ENCODE assay signal across 8 mouse cellular contexts in genomic region chr7:127801010-127801621, GRCm38 (mm10). TPM values are rescaled to one million over a fixed set of nuclear protein-coding genes. Genes with fewer than 3 reads are reported as not detected.
A peak's percentile ranks its signal among the peaks of the same experiment; 100 is the strongest.
DNase-seq lines count a peak whose midpoint lies in the region; ATAC-seq and TF ChIP-seq lines count a peak whose summit lies in the region.

No protein-coding gene starts in this region.

- H3K9me3 ChIP-seq in embryonic facial prominence, embryonic 13.5 days, result no peaks in the 10 kb centered on the region
- H3K9me3 ChIP-seq in limb, embryonic 12.5 days, result no peaks in the 10 kb centered on the region
- no peaks in the 10 kb centered on the region for H3K9me3 ChIP-seq in stomach, postnatal 0 days (ENCODE audit: control insufficient read depth, low read length)

- TF ChIP-seq EP300 in stomach, postnatal 0 days (optimal IDR thresholded peaks at IDR 0.05), result no peak

- no peak for DNase-seq in kidney, adult 2 months
- no peak for DNase-seq in kidney, adult 11 months
- peak; percentile 69 for DNase-seq in NIH3T3 (ENCODE audit: low read depth)
- DNase-seq in stomach, postnatal 0 days (ENCODE audit: low spot score), result peak; percentile 57
- DNase-seq in right cerebral cortex, postnatal 36 days (ENCODE audit: low spot score in 2 of 2), result no peak

- H3K4me2 ChIP-seq in embryonic facial prominence, embryonic 13.5 days, result peak overlapping the region; percentile 52
- peak overlapping the region; percentile 42; the same call in 1 of the 2 replicates for H3K4me2 ChIP-seq in limb, embryonic 12.5 days
- H3K4me2 ChIP-seq in stomach, postnatal 0 days (replicated peaks; ENCODE audit: low read depth), result peak overlapping the region; percentile 51

- no peak for ATAC-seq in embryonic facial prominence, embryonic 13.5 days (ENCODE audit: insufficient number of reproducible peaks, insufficient read depth, low FRiP score, low TSS enrichment, low read depth)
- ATAC-seq in limb, embryonic 12.5 days (ENCODE audit: insufficient number of reproducible peaks, insufficient read depth, low FRiP score, low TSS enrichment, low read depth), result no peak
- peak; percentile 43 for ATAC-seq in stomach, postnatal 0 days (ENCODE audit: low FRiP score, low TSS enrichment)
- ATAC-seq in activated CD4-positive, CD25-positive, alpha-beta regulatory T cell, adult 4 months, result no peak

- 0 out of 2 replicates have a peak, but pooled peaks have one; percentile 1 for TF ChIP-seq CTCF in kidney, adult 2 months (conservative IDR thresholded peaks at IDR 0.05; ENCODE audit: insufficient read depth, insufficient read length, low read depth, low read length)
- peak; percentile 18; the same call in 1 of the 2 replicates for TF ChIP-seq CTCF in stomach, postnatal 0 days (IDR thresholded peaks at IDR 0.05; ENCODE audit: low read depth)

- no peaks in the 10 kb centered on the region for H3K27me3 ChIP-seq in kidney, adult 2 months (replicated peaks; ENCODE audit: control insufficient read depth, insufficient read depth, low read length)
- no peaks in the 10 kb centered on the region for H3K27me3 ChIP-seq in embryonic facial prominence, embryonic 13.5 days
- no peaks in the 10 kb centered on the region for H3K27me3 ChIP-seq in limb, embryonic 12.5 days
- H3K27me3 ChIP-seq in stomach, postnatal 0 days (ENCODE audit: control insufficient read depth, insufficient read depth, low read length), result no peaks in the 10 kb centered on the region

- no peak overlapping the region for H3K27ac ChIP-seq in kidney, adult 2 months (ENCODE audit: insufficient read depth, low read depth, low read length)
- H3K27ac ChIP-seq in embryonic facial prominence, embryonic 13.5 days, result no peak overlapping the region
- no peak overlapping the region for H3K27ac ChIP-seq in limb, embryonic 12.5 days
- peak overlapping the region; percentile 77 for H3K27ac ChIP-seq in stomach, postnatal 0 days (replicated peaks)

- H3K4me1 ChIP-seq in kidney, adult 2 months (ENCODE audit: control insufficient read depth, insufficient read depth, low read length), result peaks cover 7% of the 10 kb centered on the region; the same call in 1 of the 2 replicates
- H3K4me1 ChIP-seq in embryonic facial prominence, embryonic 13.5 days, result peaks cover 12% of the 10 kb centered on the region; the same call in 1 of the 2 replicates
- peaks cover 9% of the 10 kb centered on the region; the same call in 1 of the 2 replicates for H3K4me1 ChIP-seq in limb, embryonic 12.5 days (replicated peaks)
- H3K4me1 ChIP-seq in stomach, postnatal 0 days (replicated peaks; ENCODE audit: control insufficient read depth, insufficient read depth), result peaks cover 3% of the 10 kb centered on the region

- TF ChIP-seq POLR2A in kidney, adult 2 months (IDR thresholded peaks at IDR 0.05; ENCODE audit: low read depth, low read length), result no peak

- H3K4me3 ChIP-seq in kidney, adult 2 months (ENCODE audit: insufficient read depth, low read depth, low read length), result peak overlapping the region; percentile 51; the same call in 1 of the 2 replicates
- peak overlapping the region; percentile 27 for H3K4me3 ChIP-seq in embryonic facial prominence, embryonic 13.5 days
- H3K4me3 ChIP-seq in limb, embryonic 12.5 days (replicated peaks), result peak overlapping the region; percentile 8; the same call in 1 of the 2 replicates
- peak overlapping the region; percentile 33; the same call in 1 of the 2 replicates for H3K4me3 ChIP-seq in stomach, postnatal 0 days (ENCODE audit: low read depth, low read length)

- 56% methylated on average over 8 of the region's 8 CpGs for WGBS in kidney, adult 2 months
- WGBS in embryonic facial prominence, embryonic 13.5 days, result 87% methylated on average over 8 of the region's 8 CpGs
- whole genome bisulfite sequencing in limb, embryonic 12.5 days, result 92% methylated on average over 8 of the region's 8 CpGs
- WGBS in stomach, postnatal 0 days, result 78% methylated on average over 8 of the region's 8 CpGs

- no peaks in the 10 kb centered on the region for H3K36me3 ChIP-seq in kidney, adult 2 months (ENCODE audit: control insufficient read depth, insufficient read depth, low read length)
- H3K36me3 ChIP-seq in embryonic facial prominence, embryonic 13.5 days, result peaks cover 78% of the 10 kb centered on the region
- H3K36me3 ChIP-seq in limb, embryonic 12.5 days, result peaks cover 85% of the 10 kb centered on the region
- H3K36me3 ChIP-seq in stomach, postnatal 0 days (ENCODE audit: control insufficient read depth, insufficient read depth, low read length), result peaks cover 14% of the 10 kb centered on the region

- peak overlapping the region; percentile 51; the same call in 1 of the 2 replicates for H3K9ac ChIP-seq in embryonic facial prominence, embryonic 13.5 days
- no peak overlapping the region for H3K9ac ChIP-seq in limb, embryonic 12.5 days (replicated peaks)
- H3K9ac ChIP-seq in stomach, postnatal 0 days (ENCODE audit: low read length), result peak overlapping the region; percentile 52; the same call in 1 of the 2 replicates

RNA-seq across cellular contexts. Expression of gene Hsd3b7, which starts 0.7 kb away (rescaled TPM):
- polyA plus RNA-seq in kidney, adult 2 months (2012; rRNA removed), result 45.0 and 49.3 TPM in 2 replicates
- 15.0 and 15.2 TPM in 2 replicates for polyA plus RNA-seq in embryonic facial prominence, embryonic 13.5 days (2015; fragmentation: Nextera tagmentation; extraction: Ambion mirVana)
- 9.5 and 9.8 TPM in 2 replicates for polyA plus RNA-seq in limb, embryonic 12.5 days (2016; fragmentation: Nextera tagmentation; extraction: Ambion mirVana)
- 31.7 and 32.3 TPM in 2 replicates for polyA plus RNA-seq in stomach, postnatal 0 days (2015; fragmentation: Nextera tagmentation; extraction: Ambion mirVana)
- 1 to 10 TPM; 5.2 to 5.7 TPM for polyA plus RNA-seq in activated CD4-positive, CD25-positive, alpha-beta regulatory T cell, adult 4 months (2017; shearing (Covaris generic))

RNA-seq across cellular contexts. Expression of gene Gm49388, which starts 15.7 kb away (rescaled TPM):
- polyA plus RNA-seq in kidney, adult 2 months (2012; rRNA removed), result not detected in 2 replicates
- polyA plus RNA-seq in embryonic facial prominence, embryonic 13.5 days (2015; fragmentation: Nextera tagmentation; extraction: Ambion mirVana), result not detected in 2 replicates
- not detected in 2 replicates for polyA plus RNA-seq in limb, embryonic 12.5 days (2016; fragmentation: Nextera tagmentation; extraction: Ambion mirVana)
- not detected in 2 replicates for polyA plus RNA-seq in stomach, postnatal 0 days (2015; fragmentation: Nextera tagmentation; extraction: Ambion mirVana)
- not detected for polyA plus RNA-seq in activated CD4-positive, CD25-positive, alpha-beta regulatory T cell, adult 4 months (2017; shearing (Covaris generic))

RNA-seq across cellular contexts. Expression of gene Stx4a, which starts 23.0 kb away (rescaled TPM):
- 60.7 and 66.5 TPM in 2 replicates for polyA plus RNA-seq in kidney, adult 2 months (2012; rRNA removed)
- 61.0 and 73.1 TPM in 2 replicates for polyA plus RNA-seq in embryonic facial prominence, embryonic 13.5 days (2015; fragmentation: Nextera tagmentation; extraction: Ambion mirVana)
- 31.8 and 41.5 TPM in 2 replicates for polyA plus RNA-seq in limb, embryonic 12.5 days (2016; fragmentation: Nextera tagmentation; extraction: Ambion mirVana)
- polyA plus RNA-seq in stomach, postnatal 0 days (2015; fragmentation: Nextera tagmentation; extraction: Ambion mirVana), result 28.4 and 28.8 TPM in 2 replicates
- 10 to 100 TPM; 49.3 to 54.6 TPM for polyA plus RNA-seq in activated CD4-positive, CD25-positive, alpha-beta regulatory T cell, adult 4 months (2017; shearing (Covaris generic))

RNA-seq across cellular contexts. Expression of gene Stx1b, which starts 23.2 kb away (rescaled TPM):
- 2.3 and 2.4 TPM in 2 replicates for polyA plus RNA-seq in kidney, adult 2 months (2012; rRNA removed)
- polyA plus RNA-seq in embryonic facial prominence, embryonic 13.5 days (2015; fragmentation: Nextera tagmentation; extraction: Ambion mirVana), result 7.4 and 8.7 TPM in 2 replicates
- 8.4 and 9.3 TPM in 2 replicates for polyA plus RNA-seq in limb, embryonic 12.5 days (2016; fragmentation: Nextera tagmentation; extraction: Ambion mirVana)
- 0.80 and 1.2 TPM in 2 replicates for polyA plus RNA-seq in stomach, postnatal 0 days (2015; fragmentation: Nextera tagmentation; extraction: Ambion mirVana)
- polyA plus RNA-seq in activated CD4-positive, CD25-positive, alpha-beta regulatory T cell, adult 4 months (2017; shearing (Covaris generic)), result under 1 TPM in 1 of 2 experiments, not detected in 1; 0.62 TPM

RNA-seq across cellular contexts. Expression of gene Setd1a, which starts 24.6 kb away (rescaled TPM):
- 8.8 and 10.9 TPM in 2 replicates for polyA plus RNA-seq in kidney, adult 2 months (2012; rRNA removed)
- 27.0 and 33.2 TPM in 2 replicates for polyA plus RNA-seq in embryonic facial prominence, embryonic 13.5 days (2015; fragmentation: Nextera tagmentation; extraction: Ambion mirVana)
- polyA plus RNA-seq in limb, embryonic 12.5 days (2016; fragmentation: Nextera tagmentation; extraction: Ambion mirVana), result 24.7 and 25.2 TPM in 2 replicates
- 6.9 and 8.0 TPM in 2 replicates for polyA plus RNA-seq in stomach, postnatal 0 days (2015; fragmentation: Nextera tagmentation; extraction: Ambion mirVana)
- polyA plus RNA-seq in activated CD4-positive, CD25-positive, alpha-beta regulatory T cell, adult 4 months (2017; shearing (Covaris generic)), result 1 to 10 TPM; 6.3 to 7.4 TPM

Comparison
In these comparisons a context has a peak if more than half of its experiments do, and no peak if none do; other contexts are left out.
1. DNase-seq: peak in NIH3T3 (single experiment) and stomach, postnatal 0 days (single experiment); none in kidney, adult 2 months (single experiment), kidney, adult 11 months (single experiment) and right cerebral cortex, postnatal 36 days (0 of 2).
2. Peak in every context shown above with its lines, with median percentiles within 50 percentile points of each other: H3K4me3 ChIP-seq and H3K4me2 ChIP-seq.